Mouse (Mus musculus) gastrocnemius, adult 18-20 months (tissue): ENCODE results near the gene Msmb. TPM values are rescaled to one million over a fixed set of nuclear protein-coding genes. Genes with fewer than 3 reads are reported as not detected.
"Not testable (repeated sequence)": the region's sequence is repeated elsewhere in the genome, so short reads cannot be mapped to it uniquely, and the experiment has no call there.

Experiments used
- DNase-seq: peaks from one replicate; pipeline ENCODE4 v3.0.0; 2021; ENCODE audit warnings: low spot score
- total RNA-seq, 2 experiments: library from RNA; stranded (reverse); gene quantifications; 2 replicates each; pipeline ENCODE4 v1.2.3; 2021

Gene Msmb
- total RNA-seq, 2 experiments from 2014 or later, result not detected

- no peak for DNase-seq
These were observed 33.5 kb downstream of the Msmb start for GRCm38 (mm10) chr14:32175310-32175709.

- not testable (repeated sequence) for DNase-seq
These were observed 34.8 kb downstream of the Msmb start for GRCm38 (mm10) chr14:32176590-32176989.

- DNase-seq, result no peak
These were observed 37.8 kb downstream of the Msmb start for GRCm38 (mm10) chr14:32179393-32180195.

- DNase-seq, result no peak
These were observed 39.0 kb downstream of the Msmb start for GRCm38 (mm10) chr14:32180861-32181260.

- no peak for DNase-seq
These were observed 42.0 kb downstream of the Msmb start for GRCm38 (mm10) chr14:32183846-32184245.

GRCm38 (mm10) chr14:32190627-32191391, 49.0 kb downstream of the Msmb start:
- no peak for DNase-seq

- no peak for DNase-seq
These were observed 50.1 kb downstream of the Msmb start for GRCm38 (mm10) chr14:32191926-32192325.

GRCm38 (mm10) chr14:32192437-32192836, 50.6 kb downstream of the Msmb start:
- DNase-seq, result peak; percentile 59

GRCm38 (mm10) chr14:32193557-32193956, 51.7 kb downstream of the Msmb start:
- not testable (repeated sequence) for DNase-seq

GRCm38 (mm10) chr14:32201354-32201753, 59.5 kb downstream of the Msmb start:
- no peak for DNase-seq

GRCm38 (mm10) chr14:32201791-32202451, 60.1 kb downstream of the Msmb start, which contains the start of the genes Timm23 and Parg:
Gene Timm23 (minus strand): TSS chr14:32201898.
Gene Parg (plus strand): TSS chr14:32201949.
- peak; percentile 83 for DNase-seq

Other genes starting within 250 kb of the Msmb start
- 1 to 10 TPM; 6.2 to 6.5 TPM for gene Galnt15, start 113.0 kb upstream of the Msmb start, total RNA-seq
- gene Oxnad1, start 56.6 kb upstream of the Msmb start, total RNA-seq, result 10 to 100 TPM; 17.9 to 19.5 TPM
- 100 to 1,000 TPM; 119 to 128 TPM for gene Dph3, start 56.3 kb upstream of the Msmb start, total RNA-seq
- gene Ncoa4, start 17.8 kb downstream of the Msmb start, total RNA-seq, result 10 to 100 TPM; 65.2 to 76.7 TPM
- 100 to 1,000 TPM; 229 TPM for gene Timm23, start 59.9 kb downstream of the Msmb start, total RNA-seq
- gene Parg, start 59.9 kb downstream of the Msmb start, total RNA-seq, result 10 to 100 TPM; 25.3 to 28.9 TPM
- gene Ogdhl, start 180.0 kb downstream of the Msmb start, total RNA-seq, result under 1 TPM; 0.43 to 0.76 TPM
- not detected for gene 1700024G13Rik, start 246.4 kb downstream of the Msmb start, total RNA-seq